Mouse (Mus musculus): Measurements from ENCODE around the gene Mgat4e.
"Not testable (repeated sequence)": the region's sequence is repeated elsewhere in the genome, so short reads cannot be mapped to it uniquely, and the experiment has no call there.

Mgat4e gene

GRCm38 (mm10) chr1:134555871-134556670 is 6.6 kb upstream of the Mgat4e start:
- no peak for DNase-seq (ENCODE audit: low read depth in 1 of 2, low spot score in 2 of 2)

GRCm38 (mm10) chr1:134555240-134555870 is 5.9 kb upstream of the Mgat4e start:
- DNase-seq (ENCODE audit: low read depth in 1 of 2, low spot score in 2 of 2): no peak

- DNase-seq (ENCODE audit: low read depth in 1 of 2, low spot score in 2 of 2): no peak
Measured at GRCm38 (mm10) chr1:134552396-134552795, 2.9 kb upstream of the Mgat4e start.

- DNase-seq (ENCODE audit: low read depth in 1 of 2, low spot score in 2 of 2): no peak
Measured at GRCm38 (mm10) chr1:134551869-134552268, 2.4 kb upstream of the Mgat4e start.

- no peak for DNase-seq (ENCODE audit: low read depth in 1 of 2, low spot score in 2 of 2)
Measured at GRCm38 (mm10) chr1:134548231-134548630, 1.3 kb downstream of the Mgat4e start.

- no peak for DNase-seq (ENCODE audit: low read depth in 1 of 2, low spot score in 2 of 2)
Measured at GRCm38 (mm10) chr1:134540610-134541009, 8.9 kb downstream of the Mgat4e start.

GRCm38 (mm10) chr1:134535513-134535912 is 14.0 kb downstream of the Mgat4e start:
- no peak for DNase-seq (ENCODE audit: low read depth in 1 of 2, low spot score in 2 of 2)

GRCm38 (mm10) chr1:134535054-134535453 is 14.4 kb downstream of the Mgat4e start:
- DNase-seq (ENCODE audit: low read depth in 1 of 2, low spot score in 2 of 2): no peak

- DNase-seq (ENCODE audit: low read depth in 1 of 2, low spot score in 2 of 2): not testable (repeated sequence)
Measured at GRCm38 (mm10) chr1:134533710-134534109, 15.8 kb downstream of the Mgat4e start.

GRCm38 (mm10) chr1:134530618-134531017 is 18.9 kb downstream of the Mgat4e start:
- no peak for DNase-seq (ENCODE audit: low read depth in 1 of 2, low spot score in 2 of 2)

- DNase-seq (ENCODE audit: low read depth in 1 of 2, low spot score in 2 of 2): no peak
Measured at GRCm38 (mm10) chr1:134526752-134527151, 22.7 kb downstream of the Mgat4e start.

- DNase-seq (ENCODE audit: low read depth in 1 of 2, low spot score in 2 of 2): no peak
Measured at GRCm38 (mm10) chr1:134525015-134525414, 24.5 kb downstream of the Mgat4e start.

- DNase-seq (ENCODE audit: low read depth in 1 of 2, low spot score in 2 of 2): no peak
Measured at GRCm38 (mm10) chr1:134524424-134524823, 25.1 kb downstream of the Mgat4e start.

- DNase-seq (ENCODE audit: low read depth in 1 of 2, low spot score in 2 of 2): no peak
Measured at GRCm38 (mm10) chr1:134522325-134522724, 27.2 kb downstream of the Mgat4e start.

GRCm38 (mm10) chr1:134521163-134521562 is 28.3 kb downstream of the Mgat4e start:
- DNase-seq (ENCODE audit: low read depth in 1 of 2, low spot score in 2 of 2): no peak

- DNase-seq (ENCODE audit: low read depth in 1 of 2, low spot score in 2 of 2): no peak
Measured at GRCm38 (mm10) chr1:134520001-134520721, 29.3 kb downstream of the Mgat4e start.

GRCm38 (mm10) chr1:134519201-134519600 is 30.3 kb downstream of the Mgat4e start:
- not testable (repeated sequence) for DNase-seq (ENCODE audit: low read depth in 1 of 2, low spot score in 2 of 2)

- peak; percentile 63 to 67 for DNase-seq (ENCODE audit: low read depth in 1 of 2, low spot score in 2 of 2)
Measured at GRCm38 (mm10) chr1:134518677-134519076, 30.8 kb downstream of the Mgat4e start.

GRCm38 (mm10) chr1:134517841-134518240 is 31.6 kb downstream of the Mgat4e start:
- not testable (repeated sequence) for DNase-seq (ENCODE audit: low read depth in 1 of 2, low spot score in 2 of 2)

- DNase-seq (ENCODE audit: low read depth in 1 of 2, low spot score in 2 of 2): no peak
Measured at GRCm38 (mm10) chr1:134516491-134517198, 32.8 kb downstream of the Mgat4e start.

GRCm38 (mm10) chr1:134515891-134516290 is 33.6 kb downstream of the Mgat4e start:
- no peak for DNase-seq (ENCODE audit: low read depth in 1 of 2, low spot score in 2 of 2)
